Mouse (Mus musculus): ENCODE results near the gene Gm2696.

The Gm2696 gene

DNA sequence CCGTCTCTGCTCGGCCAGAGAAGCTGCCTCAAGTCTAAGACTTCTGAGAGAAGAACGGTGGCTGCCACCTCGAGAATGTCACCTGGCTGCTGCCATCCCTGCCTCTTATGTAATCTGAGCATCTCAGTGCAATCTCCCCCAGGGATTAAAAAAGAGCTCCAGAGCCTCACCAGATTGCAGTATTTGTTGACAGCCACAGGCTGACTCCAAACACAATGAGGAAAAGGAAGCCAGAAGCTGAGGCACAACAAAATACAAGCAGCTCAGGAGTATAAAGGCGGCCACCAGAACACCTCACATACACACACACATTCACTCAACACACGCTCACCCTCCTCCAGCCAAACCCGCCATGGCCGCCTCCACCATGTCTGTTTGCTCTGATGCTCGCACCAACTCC, 21.2 kb downstream of the Gm2696 start, which contains the start of gene Krtap10-10:
Gene Krtap10-10 (plus strand): TSS at position 301 of the 400 bp plus-strand sequence.
- TF ChIP-seq GATA4 (IDR thresholded peaks at IDR 0.05; ENCODE audit: insufficient replicate concordance, low read length), result no peak

DNA sequence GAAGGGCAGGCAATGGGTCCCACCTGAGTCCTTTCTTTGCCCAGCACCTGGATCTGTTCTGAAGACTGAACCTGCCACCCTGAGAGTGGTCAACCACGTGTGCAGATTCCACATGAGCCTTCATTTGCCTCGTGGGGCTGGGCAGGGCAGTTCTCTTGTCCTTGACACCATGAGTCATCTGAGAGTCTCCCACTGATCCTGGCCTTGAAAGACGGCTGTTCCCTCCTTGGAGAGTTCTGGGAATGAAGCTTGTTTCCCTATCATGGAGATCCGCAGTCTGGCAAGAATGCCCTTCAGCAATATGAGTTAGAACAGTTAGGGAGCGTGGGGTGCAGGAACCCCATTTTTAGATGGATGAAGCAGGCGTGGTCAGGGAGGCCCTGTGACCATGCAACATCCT, 24.5 kb downstream of the Gm2696 start:
- TF ChIP-seq GATA4 (IDR thresholded peaks at IDR 0.05; ENCODE audit: insufficient replicate concordance, low read length), result no peak

- TF ChIP-seq GATA4 (IDR thresholded peaks at IDR 0.05; ENCODE audit: insufficient replicate concordance, low read length), result no peak
Measured at GRCm38 (mm10) chr10:77846503-77846902, 32.0 kb downstream of the Gm2696 start, which contains the start of gene Gm36176. Gene Gm36176, plus strand, starts transcription at chr10:77846803.

DNA sequence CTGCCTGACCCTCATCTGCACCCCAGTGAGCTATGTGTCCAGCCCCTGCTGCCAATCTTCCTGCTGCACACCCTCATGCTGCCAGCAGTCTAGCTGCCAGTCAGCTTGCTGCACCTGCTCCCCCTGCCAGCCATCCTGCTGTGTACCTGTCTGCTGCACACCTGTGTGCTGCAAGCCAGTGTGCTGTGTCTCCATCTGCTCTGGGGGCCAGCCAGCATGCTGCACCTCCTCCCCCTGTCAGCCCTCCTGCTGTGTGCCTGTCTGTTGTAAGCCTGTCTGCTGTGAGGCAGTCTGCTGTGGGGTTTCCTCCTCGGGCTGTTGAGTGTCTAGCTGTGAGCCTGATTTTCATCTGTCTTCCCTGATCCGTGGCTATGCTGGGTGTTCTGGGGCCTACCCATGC, 32.5 kb downstream of the Gm2696 start:
- no peak for TF ChIP-seq GATA4 (IDR thresholded peaks at IDR 0.05; ENCODE audit: insufficient replicate concordance, low read length)

GRCm38 (mm10) chr10:77847538-77847937, 33.1 kb downstream of the Gm2696 start:
- TF ChIP-seq GATA4 (IDR thresholded peaks at IDR 0.05; ENCODE audit: insufficient replicate concordance, low read length), result no peak

DNA sequence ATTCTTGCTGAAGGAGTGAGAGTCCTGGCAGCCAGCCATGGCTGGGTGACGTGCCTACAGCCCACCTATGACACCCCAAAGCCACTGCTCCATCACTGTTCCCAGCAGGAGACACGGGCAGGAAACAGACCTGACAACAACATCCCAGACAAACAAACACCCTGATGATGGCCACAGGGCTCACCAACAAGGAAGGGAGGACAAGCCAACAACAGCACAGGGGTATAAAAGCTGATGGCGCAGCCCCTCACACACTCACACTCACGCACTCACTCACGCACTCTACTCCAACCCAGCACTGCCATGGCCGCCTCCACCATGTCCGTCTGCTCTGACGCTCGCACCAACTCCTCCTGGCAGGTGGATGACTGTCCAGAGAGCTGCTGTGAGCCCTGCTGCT, 38.1 kb downstream of the Gm2696 start, which contains the start of gene Gm10318:
Gene Gm10318 (plus strand): TSS at position 301 of the 400 bp plus-strand sequence.
- no peak for TF ChIP-seq GATA4 (IDR thresholded peaks at IDR 0.05; ENCODE audit: insufficient replicate concordance, low read length)

DNA sequence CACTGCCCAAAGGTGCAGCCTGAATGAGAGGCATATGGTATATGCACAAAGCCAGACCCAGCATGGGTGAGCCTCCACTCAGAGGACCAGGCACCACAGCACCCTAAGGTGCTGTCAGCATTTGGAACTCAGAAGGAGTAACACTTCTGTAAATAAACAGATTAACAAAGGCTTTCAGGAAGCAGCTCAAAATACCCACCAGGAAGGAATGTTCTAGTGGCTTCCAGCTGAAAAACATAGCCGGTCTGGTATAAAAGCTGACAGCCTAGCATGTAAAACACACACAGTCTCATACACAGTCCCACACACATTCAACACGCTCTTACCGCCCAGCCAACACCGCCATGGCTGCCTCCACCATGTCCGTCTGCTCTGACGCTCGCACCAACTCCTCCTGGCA, 47.2 kb downstream of the Gm2696 start, which contains the start of gene Gm3285:
Gene Gm3285 (plus strand): TSS at position 301 of the 400 bp plus-strand sequence.
- TF ChIP-seq GATA4 (IDR thresholded peaks at IDR 0.05; ENCODE audit: insufficient replicate concordance, low read length), result no peak

GRCm38 (mm10) chr10:77864067-77864761, 49.7 kb downstream of the Gm2696 start:
- TF ChIP-seq GATA4 (IDR thresholded peaks at IDR 0.05; ENCODE audit: insufficient replicate concordance, low read length), result no peak

DNA sequence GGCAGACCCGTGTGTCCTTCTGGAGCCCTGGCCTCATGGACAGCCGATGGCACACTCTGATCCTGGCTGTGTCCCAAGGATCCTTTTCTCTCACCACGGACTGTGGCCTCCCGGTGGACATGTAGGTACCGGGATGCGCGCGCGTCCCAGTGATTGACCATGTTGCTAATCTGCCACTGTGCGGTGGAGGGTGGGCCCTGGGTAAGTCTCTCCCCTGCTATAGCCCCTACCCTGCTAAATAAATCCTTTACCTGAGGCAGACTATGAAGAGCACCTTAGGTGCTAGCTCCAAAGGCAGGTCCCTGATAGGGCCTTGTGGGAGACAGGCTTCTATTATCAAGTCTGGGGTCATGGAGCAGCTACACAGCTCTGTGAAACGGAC, 50.3 kb downstream of the Gm2696 start:
- no peak for TF ChIP-seq GATA4 (IDR thresholded peaks at IDR 0.05; ENCODE audit: insufficient replicate concordance, low read length)

DNA sequence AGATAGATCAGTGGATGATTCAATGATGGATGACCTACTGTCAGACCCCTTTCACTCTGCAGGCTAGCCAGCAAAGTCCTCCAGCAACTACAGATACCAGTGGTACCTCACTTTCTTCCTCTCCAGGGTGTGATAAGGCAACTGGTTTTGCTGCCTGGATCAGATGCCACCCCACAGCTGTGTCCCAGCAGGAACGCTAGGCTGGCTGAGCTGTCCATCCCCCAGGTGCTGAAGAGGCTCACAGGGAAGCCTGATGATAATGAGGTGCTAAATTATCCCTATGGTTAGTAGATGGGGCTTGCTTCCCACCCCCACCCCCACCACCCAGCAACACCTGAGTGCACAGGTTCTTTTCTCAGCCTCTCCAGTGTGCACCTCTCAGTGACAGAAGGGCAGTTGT, 53.1 kb downstream of the Gm2696 start:
- no peak for TF ChIP-seq GATA4 (IDR thresholded peaks at IDR 0.05; ENCODE audit: insufficient replicate concordance, low read length)

DNA sequence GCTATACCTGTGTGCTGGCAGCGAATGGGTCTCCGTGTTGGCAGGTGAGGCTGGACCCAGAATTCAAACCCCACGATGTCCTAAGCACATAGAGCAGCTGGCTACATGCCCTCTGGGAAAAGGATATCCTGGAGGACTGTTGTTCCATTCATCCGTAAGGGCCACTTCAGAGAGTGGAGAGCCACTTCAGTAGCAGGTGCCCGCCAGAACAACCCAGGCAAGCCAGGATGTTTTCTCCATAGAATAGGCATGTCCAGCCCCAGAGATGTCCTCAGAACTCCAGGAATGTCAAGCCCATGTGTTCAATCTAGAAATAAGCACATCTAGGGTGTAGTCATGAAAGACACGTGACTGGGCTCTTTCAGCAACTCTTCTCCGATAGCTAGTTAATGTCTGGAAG, 55.2 kb downstream of the Gm2696 start:
- no peak for TF ChIP-seq GATA4 (IDR thresholded peaks at IDR 0.05; ENCODE audit: insufficient replicate concordance, low read length)

- TF ChIP-seq GATA4 (IDR thresholded peaks at IDR 0.05; ENCODE audit: insufficient replicate concordance, low read length), result no peak
Measured at GRCm38 (mm10) chr10:77878985-77879384, 64.5 kb downstream of the Gm2696 start.

DNA sequence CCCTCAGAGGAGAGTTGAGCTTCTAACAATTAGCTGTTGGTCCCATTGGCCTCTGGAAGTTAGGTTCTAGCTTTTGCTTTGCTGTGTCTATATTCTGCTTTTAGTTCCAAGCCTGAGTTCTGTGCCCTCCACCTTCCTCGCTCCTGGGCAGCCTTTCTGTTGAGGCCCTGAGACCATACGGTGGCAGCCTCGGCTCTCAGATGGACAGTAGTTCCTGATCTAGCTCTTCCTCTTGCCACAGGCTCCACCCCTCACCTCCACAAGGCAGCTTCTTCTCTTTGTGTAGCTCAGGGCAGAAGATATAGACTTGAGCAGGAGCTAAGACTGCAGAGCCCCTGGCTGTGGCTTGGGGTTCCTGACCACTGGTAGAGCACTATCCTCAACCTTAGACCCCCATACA, 65.8 kb downstream of the Gm2696 start:
- TF ChIP-seq GATA4 (IDR thresholded peaks at IDR 0.05; ENCODE audit: insufficient replicate concordance, low read length), result no peak

DNA sequence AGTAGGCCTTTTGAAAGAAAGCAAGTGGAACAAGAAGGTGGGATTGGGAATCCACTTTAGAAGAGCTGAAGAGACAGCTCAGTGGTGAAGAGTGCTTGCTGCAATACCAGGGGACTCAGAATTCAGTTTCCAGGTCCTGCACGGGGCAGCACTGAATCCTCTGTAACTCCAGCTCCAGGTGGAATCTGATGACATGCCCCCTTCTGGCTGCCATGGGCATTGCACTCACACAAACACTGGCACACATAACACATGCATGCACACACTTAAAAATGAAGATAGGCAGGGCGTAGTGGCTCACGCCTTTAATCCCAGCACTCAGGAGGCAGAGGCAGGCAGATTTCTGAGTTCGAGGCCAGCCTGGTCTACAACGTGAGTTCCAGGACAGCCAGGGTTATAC, 68.1 kb downstream of the Gm2696 start:
- TF ChIP-seq GATA4 (IDR thresholded peaks at IDR 0.05; ENCODE audit: insufficient replicate concordance, low read length), result no peak

All from liver, adult (tissue).